ENCODE assay signal across 8 mouse cellular contexts in genomic region chr7:28925317-28925716, GRCm38 (mm10). TPM values are rescaled to one million over a fixed set of nuclear protein-coding genes. Genes with fewer than 3 reads are reported as not detected.
DNase-seq lines count a peak whose midpoint lies in the region; ATAC-seq and TF ChIP-seq lines count a peak whose summit lies in the region.

No protein-coding gene starts in this region.

- ATAC-seq in heart, embryonic 11.5 days (replicated peaks; ENCODE audit: insufficient number of reproducible peaks, low FRiP score, low TSS enrichment) = peak; percentile 43
- peak; percentile 91 for ATAC-seq in kidney, postnatal 0 days (replicated peaks; ENCODE audit: low FRiP score, low read depth)

- WGBS in heart, embryonic 11.5 days (ENCODE audit: insufficient replicate concordance) = 21% methylated on average over 9 of the region's 9 CpGs
- WGBS in kidney, postnatal 0 days = 10% methylated on average over 9 of the region's 9 CpGs

- H3K4me1 ChIP-seq in heart, embryonic 11.5 days (ENCODE audit: control insufficient read depth, insufficient read depth, low read length) = peaks cover 75% of the 10 kb centered on the region
- H3K4me1 ChIP-seq in kidney, postnatal 0 days (replicated peaks; ENCODE audit: insufficient read depth, low read length) = peaks cover 58% of the 10 kb centered on the region

- H3K9ac ChIP-seq in heart, embryonic 11.5 days (ENCODE audit: low read depth, low read length) = peak overlapping the region; percentile 69; the same call in 1 of the 2 replicates
- no peak overlapping the region for H3K9ac ChIP-seq in kidney, postnatal 0 days (ENCODE audit: low read depth, low read length)

- peak; percentile 82 for DNase-seq in 3134 (ENCODE audit: extremely low read depth, insufficient read length, low spot score)
- peak; percentile 81 for DNase-seq in adrenal gland, adult 8-10 months
- peak; percentile 94 for DNase-seq in kidney, postnatal 0 days (ENCODE audit: low spot score)
- peak; percentile 80 for DNase-seq in lung, postnatal 36 days
- DNase-seq in MN1 (ENCODE audit: low spot score) = no peak
- DNase-seq in natural killer cell, adult 2 months (ENCODE audit: low spot score in 2 of 2) = no peak
- no peak for DNase-seq in cerebellum, postnatal 10 days

- H3K4me2 ChIP-seq in heart, embryonic 11.5 days = peak overlapping the region; percentile 41
- H3K4me2 ChIP-seq in kidney, postnatal 0 days (ENCODE audit: low read length) = no peak overlapping the region

- peak overlapping the region; percentile 99 for H3K27ac ChIP-seq in heart, embryonic 11.5 days (ENCODE audit: low read depth, low read length)
- H3K27ac ChIP-seq in kidney, postnatal 0 days = peak overlapping the region; percentile 92

- H3K36me3 ChIP-seq in heart, embryonic 11.5 days (ENCODE audit: control insufficient read depth, insufficient read depth, low read length) = no peaks in the 10 kb centered on the region
- H3K36me3 ChIP-seq in kidney, postnatal 0 days (ENCODE audit: insufficient read depth, low read length) = no peaks in the 10 kb centered on the region; the same call in 1 of the 2 replicates

- no peak overlapping the region for H3K4me3 ChIP-seq in heart, embryonic 11.5 days (ENCODE audit: low read depth, low read length)
- no peak overlapping the region for H3K4me3 ChIP-seq in kidney, postnatal 0 days (replicated peaks; ENCODE audit: low read depth, low read length)

- 0 out of 2 replicates have a peak, but pooled peaks have one; percentile 22 for TF ChIP-seq CTCF in kidney, postnatal 0 days (IDR thresholded peaks at IDR 0.05; ENCODE audit: low read depth)

- no peaks in the 10 kb centered on the region for H3K27me3 ChIP-seq in heart, embryonic 11.5 days (ENCODE audit: control insufficient read depth, insufficient read depth, low read length)
- H3K27me3 ChIP-seq in kidney, postnatal 0 days (ENCODE audit: insufficient read depth, low read length) = no peaks in the 10 kb centered on the region

- H3K9me3 ChIP-seq in heart, embryonic 11.5 days (replicated peaks; ENCODE audit: control insufficient read depth, low read length) = no peaks in the 10 kb centered on the region
- H3K9me3 ChIP-seq in kidney, postnatal 0 days (replicated peaks; ENCODE audit: low read length) = no peaks in the 10 kb centered on the region

RNA-seq across cellular contexts. Expression of gene Actn4, which starts 36.8 kb away (rescaled TPM):
- total RNA-seq in adrenal gland, adult 8-10 months (2022) = 100 to 1,000 TPM; 184 to 285 (median 233) TPM
- 227 and 262 TPM in 2 replicates for polyA plus RNA-seq in heart, embryonic 11.5 days (2014; fragmentation: Nextera tagmentation; extraction: Ambion mirVana)
- polyA plus RNA-seq in kidney, postnatal 0 days (2015; fragmentation: Nextera tagmentation; extraction: Ambion mirVana) = 255 and 280 TPM in 2 replicates

RNA-seq across cellular contexts. Expression of gene Capn12, which starts 44.1 kb away (rescaled TPM):
- total RNA-seq in adrenal gland, adult 8-10 months (2022) = under 1 TPM in 3 of 4 experiments, not detected in 1; 0.12 to 0.16 (median 0.15) TPM
- 0.46 and 0.70 TPM in 2 replicates for polyA plus RNA-seq in heart, embryonic 11.5 days (2014; fragmentation: Nextera tagmentation; extraction: Ambion mirVana)
- 0.34 and 0.47 TPM in 2 replicates for polyA plus RNA-seq in kidney, postnatal 0 days (2015; fragmentation: Nextera tagmentation; extraction: Ambion mirVana)

RNA-seq across cellular contexts. Expression of gene Eif3k, which starts 56.3 kb away (rescaled TPM):
- 100 to 1,000 TPM; 232 to 255 (median 240) TPM for total RNA-seq in adrenal gland, adult 8-10 months (2022)
- 278 and 286 TPM in 2 replicates for polyA plus RNA-seq in heart, embryonic 11.5 days (2014; fragmentation: Nextera tagmentation; extraction: Ambion mirVana)
- 467 and 479 TPM in 2 replicates for polyA plus RNA-seq in kidney, postnatal 0 days (2015; fragmentation: Nextera tagmentation; extraction: Ambion mirVana)

RNA-seq across cellular contexts. Expression of gene Map4k1, which starts 56.5 kb away (rescaled TPM):
- 1 to 10 TPM; 1.4 to 3.9 (median 1.8) TPM for total RNA-seq in adrenal gland, adult 8-10 months (2022)
- polyA plus RNA-seq in heart, embryonic 11.5 days (2014; fragmentation: Nextera tagmentation; extraction: Ambion mirVana) = 6.8 and 6.9 TPM in 2 replicates
- 7.6 and 9.5 TPM in 2 replicates for polyA plus RNA-seq in kidney, postnatal 0 days (2015; fragmentation: Nextera tagmentation; extraction: Ambion mirVana)

Comparison
In these comparisons a context has a peak if more than half of its experiments do, and no peak if none do; other contexts are left out.
1. DNase-seq: peak in 3134 (single experiment), adrenal gland, adult 8-10 months (single experiment), kidney, postnatal 0 days (single experiment) and lung, postnatal 36 days (single experiment); none in MN1 (single experiment), natural killer cell, adult 2 months (0 of 2) and cerebellum, postnatal 10 days (0 of 2).